Mouse (Mus musculus): ENCODE measurements around the gene Gsx1. TPM values are rescaled to one million over a fixed set of nuclear protein-coding genes. Genes with fewer than 3 reads are reported as not detected.

Gsx1 gene
- not detected for polyA plus RNA-seq (2017; shearing (Covaris generic))

GRCm38 (mm10) chr5:147188571-147188975 is at the start of gene Gsx1:
TSS of gene Gsx1 (plus strand) at chr5:147188696.

Other genes with a start within 250 kb of the Gsx1 start
- 49.7 TPM for gene Gtf3a, start 240.0 kb upstream of the Gsx1 start, polyA plus RNA-seq (2017; shearing (Covaris generic))
- gene Mtif3, start 224.9 kb upstream of the Gsx1 start, polyA plus RNA-seq (2017; shearing (Covaris generic)) = 19.5 TPM
- gene Lnx2, start 112.1 kb upstream of the Gsx1 start, polyA plus RNA-seq (2017; shearing (Covaris generic)) = 79.5 TPM
- gene Polr1d, start 111.6 kb upstream of the Gsx1 start, polyA plus RNA-seq (2017; shearing (Covaris generic)) = 184 TPM
- gene Pdx1, start 81.3 kb downstream of the Gsx1 start, polyA plus RNA-seq (2017; shearing (Covaris generic)) = not detected
- not detected for gene Cdx2, start 118.6 kb downstream of the Gsx1 start, polyA plus RNA-seq (2017; shearing (Covaris generic))
- gene Urad, start 133.7 kb downstream of the Gsx1 start, polyA plus RNA-seq (2017; shearing (Covaris generic)) = not detected
- 0.16 TPM for gene Flt3, start 211.8 kb downstream of the Gsx1 start, polyA plus RNA-seq (2017; shearing (Covaris generic))
- 50.6 TPM for gene Pan3, start 241.5 kb downstream of the Gsx1 start, polyA plus RNA-seq (2017; shearing (Covaris generic))